Mouse (Mus musculus) kidney, adult 2 months (tissue): Measurements from ENCODE around the gene 4931428L18Rik.

Experiments
- CTCF ChIP-seq: fragments of 200-500 bp; conservative IDR thresholded peaks from 2 replicates; pipeline ENCODE4 v1.5.1; 2011; ENCODE audit warnings: low read depth, mild to moderate bottlenecking, control low read depth, low read length, moderate library complexity, mixed read lengths; ENCODE audit not compliant: insufficient read depth, insufficient read length
- POLR2A ChIP-seq: fragments of 200-500 bp; IDR thresholded peaks from one replicate; pipeline ENCODE4 v1.6.1; 2011; ENCODE audit warnings: low read depth, low read length, control low read depth

DNA sequence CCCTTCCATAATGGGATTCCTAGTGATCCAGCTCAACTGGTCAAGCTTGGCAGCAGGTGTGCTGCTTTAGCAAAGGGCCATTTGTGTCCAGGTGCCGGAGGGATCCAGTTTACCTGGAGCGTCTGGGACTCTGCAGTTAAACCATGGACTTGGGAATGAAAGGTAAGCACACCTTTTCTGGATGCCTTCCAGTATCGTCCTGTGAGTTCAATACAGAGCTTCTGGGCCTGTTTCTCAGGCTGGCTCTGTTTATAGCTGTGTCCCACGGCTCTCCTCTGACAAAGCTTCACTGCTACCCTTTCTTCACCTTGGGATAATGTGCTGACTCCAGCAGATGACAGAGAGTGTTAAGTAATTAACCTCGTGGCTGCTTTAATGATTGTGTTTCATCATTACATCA lies 205.1 kb downstream of the 4931428L18Rik start:
- TF ChIP-seq POLR2A: no peak
- TF ChIP-seq CTCF: no peak
